Mouse (Mus musculus): ENCODE results near the gene Nod2.

- TF ChIP-seq POLR2A (IDR thresholded peaks at IDR 0.05; ENCODE audit: control insufficient read depth, low read depth, low read length): no peak
- TF ChIP-seq CTCF (IDR thresholded peaks at IDR 0.05; ENCODE audit: control insufficient read depth, insufficient read depth, insufficient replicate concordance, low read depth, low read length): no peak
Measured at GRCm38 (mm10) chr8:88673859-88674258, 26.7 kb downstream of the Nod2 start.

Measured in testis, adult 2 months (tissue).